Mouse (Mus musculus) kidney, adult 2 months (tissue): ENCODE results near the gene Hlx.

ENCODE experiments used
- CTCF ChIP-seq: fragments of 200-500 bp; conservative IDR thresholded peaks from 2 replicates; pipeline ENCODE4 v1.5.1; 2011; ENCODE audit warnings: low read depth, mild to moderate bottlenecking, control low read depth, low read length, moderate library complexity, mixed read lengths; ENCODE audit not compliant: insufficient read depth, insufficient read length
- POLR2A ChIP-seq: fragments of 200-500 bp; IDR thresholded peaks from one replicate; pipeline ENCODE4 v1.6.1; 2011; ENCODE audit warnings: low read depth, low read length, control low read depth

DNA sequence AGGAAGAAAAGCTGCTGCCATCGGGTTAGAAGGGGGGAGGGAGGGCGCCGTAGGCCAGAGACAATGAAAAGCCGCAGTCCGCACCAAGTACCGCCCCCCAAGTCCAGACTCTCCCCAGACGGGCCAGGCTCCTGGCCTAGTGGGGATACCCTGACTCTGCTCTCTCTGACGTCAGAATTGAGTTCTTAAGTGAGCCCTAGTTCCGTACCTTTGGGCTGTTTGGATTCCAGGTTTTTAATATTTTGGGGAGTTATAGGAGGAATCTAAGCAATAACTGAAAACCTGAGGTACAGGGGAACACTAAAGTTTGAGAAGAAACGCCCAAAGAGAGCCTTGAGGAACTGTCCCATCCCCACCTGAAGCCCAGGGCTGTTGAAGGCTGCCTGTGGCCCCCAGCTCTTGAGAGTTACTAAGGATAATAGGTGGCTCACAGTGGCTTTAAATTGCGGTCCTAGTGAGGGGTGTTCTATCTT, 7.1 kb downstream of the Hlx start:
- TF ChIP-seq POLR2A (no peak), CTCF (no peak)
